ENCODE assay signal across 24 mouse cellular contexts in genomic region chr15:99217630-99218029, GRCm38 (mm10). TPM values are rescaled to one million over a fixed set of nuclear protein-coding genes. Genes with fewer than 3 reads are reported as not detected.
"Had no signal": no experiment of that assay in that cellular context is flagged by ENCODE, and none has a peak within 500 bp of the region (broad histone marks: within the 10 kb centered on the region; RNA-seq: fewer than 3 reads in every experiment).

No protein-coding gene starts in this region.

- H3K4me1 ChIP-seq: intestine, embryonic 15.5 days had no signal

- H3K4me2 ChIP-seq: hindbrain, embryonic 12.5 days; hindbrain, embryonic 14.5 days; intestine, embryonic 15.5 days; limb, embryonic 12.5 days had no signal

- H3K27ac ChIP-seq: gastrocnemius, adult 2 months; heart, embryonic 10.5 days; hindbrain, embryonic 10.5 days; hindbrain, embryonic 12.5 days; hindbrain, embryonic 14.5 days; intestine, embryonic 15.5 days; layer of hippocampus, adult 2 months; left cerebral cortex, adult 2 months; limb, embryonic 10.5 days; limb, embryonic 12.5 days had no signal

- H3K9ac ChIP-seq: hindbrain, embryonic 12.5 days; hindbrain, embryonic 14.5 days; intestine, embryonic 15.5 days; limb, embryonic 12.5 days had no signal

- H3K4me3 ChIP-seq: gastrocnemius, adult 2 months; heart, embryonic 10.5 days; hindbrain, embryonic 10.5 days; hindbrain, embryonic 12.5 days; intestine, embryonic 15.5 days; layer of hippocampus, adult 2 months; left cerebral cortex, adult 2 months; limb, embryonic 10.5 days; limb, embryonic 12.5 days had no signal

- DNase-seq: gastrocnemius, adult 2 months; gastrocnemius, postnatal 10 days; gastrocnemius, postnatal 25 days; heart, adult 18-20 months; heart, postnatal 10 days; heart, postnatal 4 days; kidney, adult 18-20 months; kidney, adult 8-10 months; kidney, postnatal 10 days; kidney, postnatal 25 days; kidney, postnatal 4 days had no signal

- ATAC-seq: hindbrain, embryonic 16.5 days; inflammation-experienced regulatory T-cells, adult 6 months; intestine, embryonic 15.5 days; intestine, postnatal 0 days had no signal

- H3K9me3 ChIP-seq: heart, embryonic 10.5 days; hindbrain, embryonic 10.5 days; hindbrain, embryonic 12.5 days; intestine, embryonic 15.5 days; limb, embryonic 10.5 days had no signal

RNA-seq across cellular contexts. Expression of gene Kcnh3, which starts 7.0 kb away (rescaled TPM):
- polyA plus RNA-seq: inflammation-experienced regulatory T-cells, adult 6 months; limb, embryonic 10.5 days; liver, adult 2 months had no signal
